Mouse (Mus musculus) stomach, postnatal 0 days (tissue): Measurements from ENCODE around the gene Ap5z1. TPM values are rescaled to one million over a fixed set of nuclear protein-coding genes. Genes with fewer than 3 reads are reported as not detected.

ENCODE experiments used
- ATAC-seq: fragments of 200-750 bp; cut with Nextera tagmentation; 2 replicates; pipeline ENCODE4 v1.8.0; 2017; ENCODE audit not compliant: low FRiP score, low TSS enrichment
- DNase-seq: peaks from one replicate; pipeline ENCODE4 v3.0.0-alpha.2; 2016; ENCODE audit warnings: low spot score
- H3K27ac ChIP-seq: fragments of 300-500 bp; sonication (generic); replicated peaks from 2 replicates; pipeline ENCODE4 v1.5.1; 2014; ENCODE audit warnings: mild to moderate bottlenecking, control low read depth
- H3K27me3 ChIP-seq: fragments of 300-500 bp; sonication (generic); 2 replicates; pipeline ENCODE4 v1.6.1; 2014; ENCODE audit warnings: low read length; ENCODE audit not compliant: control insufficient read depth, insufficient read depth
- H3K36me3 ChIP-seq: fragments of 300-500 bp; sonication (generic); 2 replicates; pipeline ENCODE4 v1.6.1; 2014; ENCODE audit warnings: low read length, mixed read lengths; ENCODE audit not compliant: control insufficient read depth, insufficient read depth
- H3K4me1 ChIP-seq: fragments of 300-500 bp; sonication (generic); replicated peaks from 2 replicates; pipeline ENCODE4 v1.6.1; 2014; ENCODE audit warnings: antibody characterized with exemption; ENCODE audit not compliant: control insufficient read depth, insufficient read depth
- H3K4me2 ChIP-seq: fragments of 300-500 bp; sonication (generic); replicated peaks from 2 replicates; pipeline ENCODE4 v1.6.1; 2014; ENCODE audit warnings: low read depth, mild to moderate bottlenecking, control low read depth, moderate library complexity
- H3K4me3 ChIP-seq: fragments of 300-500 bp; sonication (generic); 2 replicates; pipeline ENCODE4 v1.5.1; 2014; ENCODE audit warnings: low read depth, low read length, control low read depth
- H3K9ac ChIP-seq: fragments of 300-500 bp; sonication (generic); 2 replicates; pipeline ENCODE4 v1.6.1; 2014; ENCODE audit warnings: mild to moderate bottlenecking, low read length, control low read depth, mixed read lengths
- H3K9me3 ChIP-seq: fragments of 300-500 bp; sonication (generic); 2 replicates; pipeline ENCODE4 v1.6.1; 2016; ENCODE audit warnings: low read length; ENCODE audit not compliant: control insufficient read depth
- CTCF ChIP-seq: IDR thresholded peaks from 2 replicates; pipeline ENCODE4 v1.5.1; 2016; ENCODE audit warnings: antibody characterized with exemption, low read depth, mild to moderate bottlenecking, moderate library complexity
- EP300 ChIP-seq: optimal IDR thresholded peaks from 2 replicates; pipeline ENCODE3; 2016; ENCODE audit warnings: antibody characterized with exemption
- WGBS: fragments of 180-500 bp; shearing (Covaris S2); extraction: QIAGEN DNeasy Blood & Tissue Kit; methylation state at CpG from one replicate; pipeline ENCODE4 v1.1.7; 2014; 5-methylcytosine and 5-hydroxymethylcytosine counted together
- polyA plus RNA-seq: library from polyadenylated mRNA; unstranded; fragments of >200 nt; fragmentation: Nextera tagmentation; extraction: Ambion mirVana; gene quantifications from 2 replicates; pipeline ENCODE4 v1.2.1, GENCODE M21; 2015

Ap5z1 gene
- polyA plus RNA-seq, 1 experiment from 2014 or later, result 4.2 TPM

DNA sequence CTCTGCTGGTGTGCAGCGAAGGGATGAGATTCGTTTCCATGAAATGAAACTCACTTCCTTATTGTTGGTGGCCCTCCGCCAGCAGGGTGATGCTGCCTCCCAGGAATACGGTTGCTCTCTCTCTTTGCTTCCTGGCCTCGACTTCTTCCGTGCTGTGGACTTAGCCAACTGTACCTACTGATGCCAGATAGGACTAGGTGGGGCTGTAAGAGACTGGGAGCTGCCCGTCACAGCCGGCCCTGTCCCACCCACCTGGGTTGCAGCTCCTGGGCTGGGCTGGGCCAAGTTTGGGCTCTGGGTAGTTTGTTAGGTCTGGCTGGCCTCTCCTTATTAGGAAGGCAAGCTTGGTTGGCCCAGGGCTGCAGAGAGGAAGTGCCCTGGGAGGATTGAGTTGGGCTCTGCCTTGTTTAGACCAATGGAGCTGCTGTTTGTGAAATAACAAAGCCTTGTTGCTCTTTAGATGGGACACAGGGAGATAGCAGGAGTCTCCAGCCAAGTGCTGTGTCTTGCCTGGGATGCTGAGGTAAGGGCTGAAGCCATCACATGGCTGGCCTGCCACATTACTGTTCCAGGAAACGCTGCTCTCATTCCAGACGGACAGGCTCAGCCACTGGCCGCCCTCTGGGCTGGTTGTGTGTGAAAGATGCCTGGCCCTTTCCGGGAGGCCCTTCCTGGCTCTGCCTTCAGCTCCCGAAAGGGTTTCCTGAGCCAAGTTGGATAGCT lies 39.0 kb upstream of the Ap5z1 start:
- Histone ChIP-seq H3K4me2 (peak overlapping the region; percentile 46), H3K9me3 (no peaks in the 10 kb centered on the region), H3K27ac (peak overlapping the region; percentile 96), H3K9ac (peak overlapping the region; percentile 36; the same call in 1 of the 2 replicates), H3K27me3 (no peaks in the 10 kb centered on the region), H3K4me1 (peaks cover 22% of the 10 kb centered on the region), H3K36me3 (0 out of 2 replicates have a peak, but pooled peaks cover under 1% of the 10 kb centered on the region), H3K4me3 (0 out of 2 replicates have a peak overlapping the region, but pooled peaks have one; percentile 23)
- no peak for TF ChIP-seq EP300
- peak; percentile 11; the same call in 1 of the 2 replicates for TF ChIP-seq CTCF
- DNase-seq, result peak; percentile 83
- 12% methylated on average over 13 of the region's 13 CpGs for WGBS
- ATAC-seq, result peak; percentile 89

DNA sequence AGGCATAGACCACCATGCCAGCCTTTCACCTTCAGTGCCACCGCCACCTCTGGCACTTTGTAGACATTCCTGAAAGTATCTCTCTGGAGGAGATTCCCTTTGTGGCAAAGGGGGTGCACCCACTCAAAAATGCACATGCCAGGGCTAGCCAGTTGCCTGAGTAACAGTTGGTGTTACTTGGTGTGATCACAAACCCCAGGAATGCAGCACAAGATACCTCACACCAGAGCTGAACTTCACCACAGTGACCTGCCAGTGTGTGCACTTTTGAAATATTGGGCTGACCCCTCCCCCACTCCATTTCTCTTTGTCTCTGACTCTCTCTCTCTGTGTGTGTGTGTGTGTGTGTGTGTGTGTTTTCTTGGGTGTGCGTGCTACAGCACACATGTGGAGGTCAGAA lies 37.3 kb upstream of the Ap5z1 start:
- no peak overlapping the region for H3K4me2 ChIP-seq
- TF ChIP-seq EP300 (no peak), CTCF (no peak)
- H3K36me3 ChIP-seq, result no peaks in the 10 kb centered on the region
- peak overlapping the region; percentile 24; the same call in 1 of the 2 replicates for H3K27ac ChIP-seq
- no peak overlapping the region for H3K4me3 ChIP-seq
- ATAC-seq (no peak), DNase-seq (no peak)
- no peaks in the 10 kb centered on the region for H3K27me3 ChIP-seq
- H3K9ac ChIP-seq, result no peak overlapping the region
- WGBS, result 89% methylated on average over 2 of the region's 2 CpGs
- peaks cover 24% of the 10 kb centered on the region for H3K4me1 ChIP-seq
- H3K9me3 ChIP-seq, result no peaks in the 10 kb centered on the region

DNA sequence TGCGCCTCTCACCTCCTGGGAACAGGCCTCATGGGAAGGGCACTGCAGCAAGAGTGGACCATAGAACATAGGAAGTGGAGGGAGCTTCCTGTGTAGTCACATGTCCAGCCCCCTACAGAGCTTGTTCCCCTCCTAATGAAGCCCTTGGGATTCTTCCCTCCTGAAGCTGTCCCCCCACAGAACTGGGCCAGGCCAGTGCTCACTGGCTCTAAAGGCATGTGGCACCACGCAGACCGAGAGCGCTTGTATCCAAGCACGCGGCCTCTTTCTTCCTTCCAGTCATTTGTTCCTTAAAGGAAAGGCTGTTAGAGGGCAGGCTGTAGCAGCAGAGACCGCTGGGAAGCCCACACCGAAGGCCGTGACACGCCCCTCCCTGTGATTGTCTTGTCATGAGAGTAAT lies 35.9 kb upstream of the Ap5z1 start:
- no peaks in the 10 kb centered on the region for H3K27me3 ChIP-seq
- no peak overlapping the region for H3K4me3 ChIP-seq
- peak overlapping the region; percentile 45; the same call in 1 of the 2 replicates for H3K27ac ChIP-seq
- no peak overlapping the region for H3K9ac ChIP-seq
- TF ChIP-seq EP300 (no peak), CTCF (no peak)
- ATAC-seq, result no peak
- no peaks in the 10 kb centered on the region for H3K9me3 ChIP-seq
- no peak overlapping the region for H3K4me2 ChIP-seq
- H3K36me3 ChIP-seq, result no peaks in the 10 kb centered on the region
- WGBS, result 80% methylated on average over 10 of the region's 10 CpGs
- DNase-seq, result no peak
- H3K4me1 ChIP-seq, result peaks cover 24% of the 10 kb centered on the region

DNA sequence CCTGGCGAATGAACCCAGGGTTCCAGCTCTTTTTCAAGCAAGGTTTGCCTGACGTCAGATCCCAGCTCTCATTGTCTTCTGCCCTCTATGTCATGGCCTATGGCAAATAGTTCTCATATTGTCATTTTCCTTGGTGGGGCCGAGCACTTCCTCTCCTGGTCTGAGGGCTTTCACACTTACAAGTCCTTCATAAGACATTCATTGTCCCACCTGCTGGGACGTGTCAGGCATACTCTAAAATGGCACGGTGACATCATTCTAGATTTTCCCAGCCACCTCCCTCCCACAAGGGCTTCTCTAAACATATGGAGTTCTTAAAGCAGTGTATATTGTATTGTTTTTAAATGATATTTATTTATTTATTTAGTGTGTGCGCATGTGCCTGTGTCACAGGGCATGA lies 35.1 kb upstream of the Ap5z1 start:
- H3K9me3 ChIP-seq, result no peaks in the 10 kb centered on the region

DNA sequence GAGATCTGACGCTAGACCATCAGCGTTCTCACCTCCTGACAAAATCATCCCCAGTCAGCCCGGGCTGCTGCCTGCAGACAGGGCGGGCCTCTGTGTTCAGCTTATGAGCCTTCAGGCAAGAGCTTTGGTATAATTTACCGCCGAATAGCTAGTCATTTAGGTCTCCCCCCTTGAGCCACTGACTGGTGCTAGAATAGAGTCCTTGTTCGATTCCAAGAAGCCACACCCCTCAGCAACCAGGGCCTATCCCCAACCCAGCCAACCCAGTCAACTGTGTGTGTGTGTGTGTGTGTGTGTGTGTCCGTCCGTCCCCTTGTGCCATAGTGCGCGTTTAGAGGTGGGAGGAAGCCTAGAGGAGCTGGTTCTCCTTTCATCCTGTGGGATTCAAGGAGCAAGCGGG lies 32.7 kb upstream of the Ap5z1 start:
- no peak overlapping the region for H3K4me3 ChIP-seq
- H3K4me2 ChIP-seq, result no peak overlapping the region
- H3K9ac ChIP-seq, result 0 out of 2 replicates have a peak overlapping the region, but pooled peaks have one; percentile 8
- peaks cover 7% of the 10 kb centered on the region; the same call in 1 of the 2 replicates for H3K36me3 ChIP-seq
- ATAC-seq, result no peak
- H3K9me3 ChIP-seq, result no peaks in the 10 kb centered on the region
- peaks cover 11% of the 10 kb centered on the region; the same call in 1 of the 2 replicates for H3K4me1 ChIP-seq
- 0 out of 2 replicates have a peak overlapping the region, but pooled peaks have one; percentile 8 for H3K27ac ChIP-seq
- TF ChIP-seq EP300 (no peak), CTCF (no peak)
- DNase-seq, result no peak
- H3K27me3 ChIP-seq, result no peaks in the 10 kb centered on the region
- 69% methylated on average over 12 of the region's 12 CpGs for WGBS

More for the DNA sequence above, 35.1 kb upstream of the Ap5z1 start:
- no peaks in the 10 kb centered on the region for H3K27me3 ChIP-seq
- TF ChIP-seq CTCF (no peak), EP300 (no peak)
- no peaks in the 10 kb centered on the region for H3K36me3 ChIP-seq
- 70% methylated on average over 6 of the region's 6 CpGs for WGBS
- ATAC-seq (no peak), DNase-seq (no peak)
- no peak overlapping the region for H3K9ac ChIP-seq
- peaks cover 26% of the 10 kb centered on the region for H3K4me1 ChIP-seq
- H3K4me3 ChIP-seq, result no peak overlapping the region
- H3K27ac ChIP-seq, result no peak overlapping the region
- no peak overlapping the region for H3K4me2 ChIP-seq
